Mouse (Mus musculus) macrophage (primary cell): ENCODE data around the gene Nek9. TPM values are rescaled to one million over a fixed set of nuclear protein-coding genes. Genes with fewer than 3 reads are reported as not detected.

ENCODE experiments used
- polyA plus RNA-seq: library from polyadenylated mRNA; stranded (reverse); fragments of 250-400 nt; gene quantifications from 3 replicates; pipeline ENCODE4 v1.2.4, GENCODE M21; 2018; ENCODE audit warnings: inconsistent platforms

The Nek9 gene
- polyA plus RNA-seq, 1 experiment from 2014 or later = 40.7 TPM

Other genes with a start within 250 kb of the Nek9 start
- gene Prox2, start 228.6 kb downstream of the Nek9 start, polyA plus RNA-seq = 0.88 to 1.8 TPM (median 1.3 TPM) in 3 replicates
- gene Dlst, start 228.5 kb downstream of the Nek9 start, polyA plus RNA-seq = 71.4 to 90.3 TPM (median 80.1 TPM) in 3 replicates
- not detected in 3 replicates for gene Rps6kl1, start 188.1 kb downstream of the Nek9 start, polyA plus RNA-seq
- 0.11 to 0.37 TPM (median 0.35 TPM) in 3 replicates for gene Pgf, start 161.6 kb downstream of the Nek9 start, polyA plus RNA-seq
- 52.7 to 95.7 TPM (median 56.1 TPM) in 3 replicates for gene Eif2b2, start 119.9 kb downstream of the Nek9 start, polyA plus RNA-seq
- gene Mlh3, start 68.8 kb downstream of the Nek9 start, polyA plus RNA-seq = 6.8 to 8.1 TPM (median 7.4 TPM) in 3 replicates
- 16.2 to 19.5 TPM (median 17.8 TPM) in 3 replicates for gene Acyp1, start 50.9 kb downstream of the Nek9 start, polyA plus RNA-seq
- gene Zc2hc1c, start 50.8 kb downstream of the Nek9 start, polyA plus RNA-seq = not detected in 3 replicates
- 317 to 419 TPM (median 387 TPM) in 3 replicates for gene Tmed10, start 35.5 kb upstream of the Nek9 start, polyA plus RNA-seq
- gene Fos, start 134.5 kb upstream of the Nek9 start, polyA plus RNA-seq = 18.1 to 88.1 TPM (median 21.8 TPM) in 3 replicates